Mouse (Mus musculus): ENCODE data around the gene D17Wsu92e. TPM values are rescaled to one million over a fixed set of nuclear protein-coding genes. Genes with fewer than 3 reads are reported as not detected.

The D17Wsu92e gene
- polyA plus RNA-seq, 1 experiment from 2014 or later, result 15.7 TPM

- no peaks in the 10 kb centered on the region for H3K9me3 ChIP-seq
- 90% methylated on average over 6 of the region's 6 CpGs for WGBS
- peaks cover 24% of the 10 kb centered on the region for H3K4me1 ChIP-seq
- DNase-seq (ENCODE audit: low spot score), result no peak
- no peaks in the 10 kb centered on the region for H3K27me3 ChIP-seq (replicated peaks; ENCODE audit: low read depth, poor library complexity, severe bottlenecking)
- no peak overlapping the region for H3K4me3 ChIP-seq
- H3K36me3 ChIP-seq (replicated peaks), result peaks cover 37% of the 10 kb centered on the region
- H3K27ac ChIP-seq (replicated peaks), result no peak overlapping the region
Measured at GRCm38 (mm10) chr17:27793144-27793543, 27.3 kb downstream of the D17Wsu92e start.

GRCm38 (mm10) chr17:27792516-27792915 is 27.9 kb downstream of the D17Wsu92e start:
- DNase-seq (ENCODE audit: low spot score), result no peak
- no peak overlapping the region for H3K27ac ChIP-seq (replicated peaks)
- WGBS, result 77% methylated on average over 4 of the region's 4 CpGs
- H3K36me3 ChIP-seq (replicated peaks), result peaks cover 39% of the 10 kb centered on the region
- H3K9me3 ChIP-seq, result no peaks in the 10 kb centered on the region
- H3K27me3 ChIP-seq (replicated peaks; ENCODE audit: low read depth, poor library complexity, severe bottlenecking), result no peaks in the 10 kb centered on the region
- H3K4me3 ChIP-seq, result no peak overlapping the region
- peaks cover 17% of the 10 kb centered on the region for H3K4me1 ChIP-seq

GRCm38 (mm10) chr17:27791556-27791955 is 28.9 kb downstream of the D17Wsu92e start:
- 86% methylated on average over 2 of the region's 2 CpGs for WGBS
- no peak for DNase-seq (ENCODE audit: low spot score)
- H3K27ac ChIP-seq (replicated peaks), result no peak overlapping the region
- H3K4me3 ChIP-seq, result no peak overlapping the region
- H3K27me3 ChIP-seq (replicated peaks; ENCODE audit: low read depth, poor library complexity, severe bottlenecking), result no peaks in the 10 kb centered on the region
- H3K36me3 ChIP-seq (replicated peaks), result peaks cover 42% of the 10 kb centered on the region
- no peaks in the 10 kb centered on the region for H3K9me3 ChIP-seq
- peaks cover 8% of the 10 kb centered on the region for H3K4me1 ChIP-seq

- no peak for DNase-seq (ENCODE audit: low spot score)
- no peak overlapping the region for H3K4me3 ChIP-seq
- no peak overlapping the region for H3K27ac ChIP-seq (replicated peaks)
- no peaks in the 10 kb centered on the region for H3K27me3 ChIP-seq (replicated peaks; ENCODE audit: low read depth, poor library complexity, severe bottlenecking)
- H3K4me1 ChIP-seq, result 0 out of 2 replicates have a peak, but pooled peaks cover 3% of the 10 kb centered on the region
- 84% methylated on average over 2 of the region's 2 CpGs for WGBS
- no peaks in the 10 kb centered on the region for H3K9me3 ChIP-seq
- peaks cover 46% of the 10 kb centered on the region for H3K36me3 ChIP-seq (replicated peaks)
Measured at GRCm38 (mm10) chr17:27790976-27791375, 29.5 kb downstream of the D17Wsu92e start.

GRCm38 (mm10) chr17:27790015-27790414 is 30.4 kb downstream of the D17Wsu92e start:
- no peak for DNase-seq (ENCODE audit: low spot score)
- WGBS, result 89% methylated on average over 5 of the region's 5 CpGs
- Histone ChIP-seq H3K9me3 (no peaks in the 10 kb centered on the region), H3K4me3 (no peak overlapping the region), H3K4me1 (0 out of 2 replicates have a peak, but pooled peaks cover 3% of the 10 kb centered on the region), H3K27ac (replicated peaks) (no peak overlapping the region), H3K36me3 (replicated peaks) (peaks cover 56% of the 10 kb centered on the region), H3K27me3 (replicated peaks; ENCODE audit: low read depth, poor library complexity, severe bottlenecking) (no peaks in the 10 kb centered on the region)

GRCm38 (mm10) chr17:27788456-27789172 is 31.8 kb downstream of the D17Wsu92e start:
- peaks cover 61% of the 10 kb centered on the region for H3K36me3 ChIP-seq (replicated peaks)

GRCm38 (mm10) chr17:27783567-27783966 is 36.9 kb downstream of the D17Wsu92e start:
- H3K27ac ChIP-seq (replicated peaks), result no peak overlapping the region
- no peaks in the 10 kb centered on the region for H3K27me3 ChIP-seq (replicated peaks; ENCODE audit: low read depth, poor library complexity, severe bottlenecking)
- 80% methylated on average over 4 of the region's 4 CpGs for WGBS
- H3K4me1 ChIP-seq, result no peaks in the 10 kb centered on the region
- H3K4me3 ChIP-seq, result no peak overlapping the region
- peaks cover 66% of the 10 kb centered on the region for H3K36me3 ChIP-seq (replicated peaks)
- no peak for DNase-seq (ENCODE audit: low spot score)
- H3K9me3 ChIP-seq, result no peaks in the 10 kb centered on the region

More at GRCm38 (mm10) chr17:27788456-27789172, 31.8 kb downstream of the D17Wsu92e start:
- 93% methylated on average over 6 of the region's 6 CpGs for WGBS
- no peak for DNase-seq (ENCODE audit: low spot score)
- Histone ChIP-seq H3K9me3 (no peaks in the 10 kb centered on the region), H3K4me3 (no peak overlapping the region), H3K27me3 (replicated peaks; ENCODE audit: low read depth, poor library complexity, severe bottlenecking) (no peaks in the 10 kb centered on the region), H3K4me1 (0 out of 2 replicates have a peak, but pooled peaks cover 3% of the 10 kb centered on the region), H3K27ac (replicated peaks) (no peak overlapping the region)

- no peak for DNase-seq (ENCODE audit: low spot score)
- WGBS, result 80% methylated on average over 5 of the region's 5 CpGs
Measured at GRCm38 (mm10) chr17:27781059-27781687, 39.3 kb downstream of the D17Wsu92e start.

GRCm38 (mm10) chr17:27779755-27780154 is 40.7 kb downstream of the D17Wsu92e start:
- no peak for DNase-seq (ENCODE audit: low spot score)
- H3K4me1 ChIP-seq, result no peaks in the 10 kb centered on the region
- H3K4me3 ChIP-seq, result no peak overlapping the region
- WGBS, result 77% methylated on average over 3 of the region's 3 CpGs
- no peak overlapping the region for H3K27ac ChIP-seq (replicated peaks)
- H3K27me3 ChIP-seq (replicated peaks; ENCODE audit: low read depth, poor library complexity, severe bottlenecking), result no peaks in the 10 kb centered on the region
- H3K9me3 ChIP-seq, result no peaks in the 10 kb centered on the region
- H3K36me3 ChIP-seq (replicated peaks), result peaks cover 68% of the 10 kb centered on the region

More at GRCm38 (mm10) chr17:27781059-27781687, 39.3 kb downstream of the D17Wsu92e start:
- H3K4me1 ChIP-seq, result no peaks in the 10 kb centered on the region
- peaks cover 70% of the 10 kb centered on the region for H3K36me3 ChIP-seq (replicated peaks)
- no peaks in the 10 kb centered on the region for H3K9me3 ChIP-seq
- no peaks in the 10 kb centered on the region for H3K27me3 ChIP-seq (replicated peaks; ENCODE audit: low read depth, poor library complexity, severe bottlenecking)
- no peak overlapping the region for H3K4me3 ChIP-seq
- H3K27ac ChIP-seq (replicated peaks), result no peak overlapping the region

GRCm38 (mm10) chr17:27778671-27779355 is 41.6 kb downstream of the D17Wsu92e start:
- WGBS, result 95% methylated on average over 9 of the region's 9 CpGs
- no peak overlapping the region for H3K27ac ChIP-seq (replicated peaks)
- H3K4me3 ChIP-seq, result no peak overlapping the region
- H3K9me3 ChIP-seq, result no peaks in the 10 kb centered on the region
- H3K4me1 ChIP-seq, result no peaks in the 10 kb centered on the region; the same call in 1 of the 2 replicates
- peaks cover 68% of the 10 kb centered on the region for H3K36me3 ChIP-seq (replicated peaks)
- DNase-seq (ENCODE audit: low spot score), result no peak
- no peaks in the 10 kb centered on the region for H3K27me3 ChIP-seq (replicated peaks; ENCODE audit: low read depth, poor library complexity, severe bottlenecking)

GRCm38 (mm10) chr17:27777823-27778222 is 42.6 kb downstream of the D17Wsu92e start:
- H3K36me3 ChIP-seq (replicated peaks), result peaks cover 67% of the 10 kb centered on the region
- no peak overlapping the region for H3K27ac ChIP-seq (replicated peaks)
- no peaks in the 10 kb centered on the region for H3K27me3 ChIP-seq (replicated peaks; ENCODE audit: low read depth, poor library complexity, severe bottlenecking)
- no peak for DNase-seq (ENCODE audit: low spot score)
- H3K4me3 ChIP-seq, result no peak overlapping the region
- peaks cover 8% of the 10 kb centered on the region for H3K4me1 ChIP-seq
- WGBS, result 90% methylated on average over 6 of the region's 6 CpGs
- no peaks in the 10 kb centered on the region for H3K9me3 ChIP-seq

- H3K4me3 ChIP-seq, result no peak overlapping the region
- H3K9me3 ChIP-seq, result no peaks in the 10 kb centered on the region
- H3K27ac ChIP-seq (replicated peaks), result no peak overlapping the region
- no peak for DNase-seq (ENCODE audit: low spot score)
- peaks cover 73% of the 10 kb centered on the region for H3K36me3 ChIP-seq (replicated peaks)
- 91% methylated on average over 3 of the region's 3 CpGs for WGBS
- no peaks in the 10 kb centered on the region for H3K27me3 ChIP-seq (replicated peaks; ENCODE audit: low read depth, poor library complexity, severe bottlenecking)
- peaks cover 10% of the 10 kb centered on the region for H3K4me1 ChIP-seq
Measured at GRCm38 (mm10) chr17:27774198-27774597, 46.2 kb downstream of the D17Wsu92e start.

All from embryonic facial prominence, embryonic 10.5 days (tissue).